Mouse (Mus musculus): ENCODE results near the gene Gch1. TPM values are rescaled to one million over a fixed set of nuclear protein-coding genes. Genes with fewer than 3 reads are reported as not detected.

The Gch1 gene
- polyA plus RNA-seq, 2 experiments = 0.99 to 1.3 TPM

DNA sequence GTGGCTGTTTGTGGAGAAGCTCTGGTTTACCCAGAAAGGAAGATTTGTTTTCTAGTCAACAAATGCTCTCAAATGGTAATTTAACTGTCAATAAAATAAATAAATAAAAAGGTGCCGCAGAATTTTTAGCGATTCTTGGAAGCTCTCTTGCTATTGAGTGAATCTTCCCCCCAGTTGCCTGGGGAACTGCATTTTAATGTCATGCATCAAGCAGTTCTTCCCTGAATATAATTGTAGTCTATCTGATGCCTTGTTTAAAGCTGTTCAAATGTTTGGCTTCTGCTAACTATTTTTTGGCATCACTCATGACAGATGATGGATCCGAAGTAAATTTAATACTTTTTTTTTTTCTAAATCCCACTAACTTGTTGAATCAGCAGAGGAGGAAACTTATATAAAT, 8.1 kb upstream of the Gch1 start:
- no peak for TF ChIP-seq POLR2A (IDR thresholded peaks at IDR 0.05; ENCODE audit: borderline replicate concordance, extremely low read depth, insufficient read depth, insufficient read length)

DNA sequence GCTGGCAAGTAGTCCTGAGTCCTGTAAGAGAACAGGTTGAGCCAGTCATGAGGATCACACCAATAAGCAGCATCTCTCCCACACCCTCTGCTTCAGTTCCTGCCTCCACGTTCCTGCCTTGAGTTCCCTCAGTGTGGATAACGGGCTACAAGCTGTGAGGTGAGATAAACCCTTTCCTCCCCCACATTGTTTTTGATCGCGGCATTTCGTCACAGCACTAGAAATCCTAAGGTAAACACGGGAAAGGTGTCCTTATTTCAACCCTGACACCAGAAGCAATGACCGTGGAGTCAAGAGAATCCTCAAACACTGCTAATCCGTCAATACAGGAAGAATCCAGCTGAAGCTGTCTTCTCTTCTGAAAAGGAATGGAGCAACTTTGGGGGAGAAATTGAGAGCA, 7.5 kb upstream of the Gch1 start:
- H3K4me2 ChIP-seq (replicated peaks; ENCODE audit: low read depth, low read length, severe bottlenecking) = no peak overlapping the region
- no peak overlapping the region for H3K27ac ChIP-seq (replicated peaks; ENCODE audit: low read depth, low read length)
- no peak overlapping the region for H3K4me3 ChIP-seq (replicated peaks; ENCODE audit: low read length)
- no peaks in the 10 kb centered on the region for H3K9me3 ChIP-seq (ENCODE audit: control insufficient read depth, low read length)
- H3K36me3 ChIP-seq (ENCODE audit: control insufficient read depth, insufficient read depth, low read length) = no peaks in the 10 kb centered on the region
- WGBS = 82% methylated on average over 8 of the region's 8 CpGs
- H3K27me3 ChIP-seq (ENCODE audit: control insufficient read depth, insufficient read depth, low read length) = no peaks in the 10 kb centered on the region
- no peak overlapping the region for H3K9ac ChIP-seq (ENCODE audit: low read depth, low read length, severe bottlenecking)
- no peaks in the 10 kb centered on the region; the same call in 1 of the 2 replicates for H3K4me1 ChIP-seq (ENCODE audit: control insufficient read depth, insufficient read depth, low read length)
- no peak for ATAC-seq (ENCODE audit: low FRiP score, low read depth)
- no peak for DNase-seq (ENCODE audit: low spot score)
- no peak for TF ChIP-seq POLR2A (IDR thresholded peaks at IDR 0.05; ENCODE audit: borderline replicate concordance, extremely low read depth, insufficient read depth, insufficient read length)

More for the DNA sequence above, 8.1 kb upstream of the Gch1 start:
- H3K9ac ChIP-seq (ENCODE audit: low read depth, low read length, severe bottlenecking) = no peak overlapping the region
- ATAC-seq (ENCODE audit: low FRiP score, low read depth) (no peak), DNase-seq (ENCODE audit: low spot score) (no peak)
- H3K4me2 ChIP-seq (replicated peaks; ENCODE audit: low read depth, low read length, severe bottlenecking) = no peak overlapping the region
- no peak overlapping the region for H3K4me3 ChIP-seq (replicated peaks; ENCODE audit: low read length)
- no peaks in the 10 kb centered on the region for H3K9me3 ChIP-seq (ENCODE audit: control insufficient read depth, low read length)
- no peaks in the 10 kb centered on the region for H3K36me3 ChIP-seq (ENCODE audit: control insufficient read depth, insufficient read depth, low read length)
- H3K27me3 ChIP-seq (ENCODE audit: control insufficient read depth, insufficient read depth, low read length) = no peaks in the 10 kb centered on the region
- no peaks in the 10 kb centered on the region; the same call in 1 of the 2 replicates for H3K4me1 ChIP-seq (ENCODE audit: control insufficient read depth, insufficient read depth, low read length)
- WGBS = 91% methylated on average over 3 of the region's 3 CpGs
- H3K27ac ChIP-seq (replicated peaks; ENCODE audit: low read depth, low read length) = no peak overlapping the region

DNA sequence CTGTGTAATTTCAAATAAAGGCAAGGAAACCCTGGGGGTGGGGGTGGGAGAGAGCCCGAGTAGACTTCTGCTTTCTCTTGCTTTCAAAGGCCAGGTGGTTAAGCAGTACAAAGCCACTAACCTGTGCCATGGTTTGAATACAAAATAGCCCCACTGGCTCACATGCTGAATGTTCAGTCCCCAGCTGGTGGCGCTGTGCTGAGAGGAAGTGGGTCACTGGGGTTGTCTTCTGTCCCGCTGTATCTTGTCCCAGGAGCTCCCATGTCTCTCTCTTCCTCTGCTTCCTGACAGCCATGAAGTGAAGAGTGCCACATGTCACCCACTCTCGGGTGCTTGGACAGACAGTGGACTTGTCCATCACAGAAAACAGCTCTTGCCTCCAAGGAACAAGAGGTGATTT, 4.9 kb upstream of the Gch1 start:
- H3K4me1 ChIP-seq (ENCODE audit: control insufficient read depth, insufficient read depth, low read length) = no peaks in the 10 kb centered on the region; the same call in 1 of the 2 replicates
- DNase-seq (ENCODE audit: low spot score) = no peak
- WGBS = 42% methylated on average over 4 of the region's 4 CpGs
- H3K36me3 ChIP-seq (ENCODE audit: control insufficient read depth, insufficient read depth, low read length) = no peaks in the 10 kb centered on the region
- no peaks in the 10 kb centered on the region for H3K9me3 ChIP-seq (ENCODE audit: control insufficient read depth, low read length)
- no peak overlapping the region for H3K4me3 ChIP-seq (replicated peaks; ENCODE audit: low read length)
- H3K27me3 ChIP-seq (ENCODE audit: control insufficient read depth, insufficient read depth, low read length) = no peaks in the 10 kb centered on the region
- no peak for ATAC-seq (ENCODE audit: low FRiP score, low read depth)
- no peak overlapping the region for H3K4me2 ChIP-seq (replicated peaks; ENCODE audit: low read depth, low read length, severe bottlenecking)
- no peak for TF ChIP-seq POLR2A (IDR thresholded peaks at IDR 0.05; ENCODE audit: borderline replicate concordance, extremely low read depth, insufficient read depth, insufficient read length)
- no peak overlapping the region for H3K9ac ChIP-seq (ENCODE audit: low read depth, low read length, severe bottlenecking)
- H3K27ac ChIP-seq (replicated peaks; ENCODE audit: low read depth, low read length) = no peak overlapping the region

DNA sequence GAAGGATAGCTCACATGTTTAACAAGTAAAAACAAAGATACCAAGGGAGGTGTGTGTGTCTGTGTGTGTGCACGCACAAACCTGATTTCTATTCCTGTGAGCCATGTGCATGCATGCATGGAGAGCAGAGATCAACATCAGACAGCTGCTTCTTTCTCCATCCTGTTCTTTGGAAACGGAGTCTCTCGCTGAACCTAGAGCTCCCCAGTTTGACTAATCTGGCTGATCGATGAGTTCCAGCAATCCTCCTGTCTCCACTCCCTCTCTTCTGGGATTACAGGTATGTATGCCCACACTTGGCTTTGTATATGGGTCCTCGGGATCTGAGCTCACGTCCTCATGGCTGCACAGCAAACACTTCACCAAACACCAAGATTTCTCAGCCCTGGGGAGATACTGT, 4.3 kb upstream of the Gch1 start:
- no peak for DNase-seq (ENCODE audit: low spot score)
- 80% methylated on average over 6 of the region's 6 CpGs for WGBS
- H3K4me1 ChIP-seq (ENCODE audit: control insufficient read depth, insufficient read depth, low read length) = peaks cover 2% of the 10 kb centered on the region; the same call in 1 of the 2 replicates
- H3K9ac ChIP-seq (ENCODE audit: low read depth, low read length, severe bottlenecking) = no peak overlapping the region
- TF ChIP-seq POLR2A (IDR thresholded peaks at IDR 0.05; ENCODE audit: borderline replicate concordance, extremely low read depth, insufficient read depth, insufficient read length) = no peak
- ATAC-seq (ENCODE audit: low FRiP score, low read depth) = no peak
- H3K9me3 ChIP-seq (ENCODE audit: control insufficient read depth, low read length) = no peaks in the 10 kb centered on the region
- no peak overlapping the region for H3K4me3 ChIP-seq (replicated peaks; ENCODE audit: low read length)
- no peak overlapping the region for H3K4me2 ChIP-seq (replicated peaks; ENCODE audit: low read depth, low read length, severe bottlenecking)
- H3K27me3 ChIP-seq (ENCODE audit: control insufficient read depth, insufficient read depth, low read length) = peaks cover 4% of the 10 kb centered on the region; the same call in 1 of the 2 replicates
- no peaks in the 10 kb centered on the region for H3K36me3 ChIP-seq (ENCODE audit: control insufficient read depth, insufficient read depth, low read length)
- no peak overlapping the region for H3K27ac ChIP-seq (replicated peaks; ENCODE audit: low read depth, low read length)

DNA sequence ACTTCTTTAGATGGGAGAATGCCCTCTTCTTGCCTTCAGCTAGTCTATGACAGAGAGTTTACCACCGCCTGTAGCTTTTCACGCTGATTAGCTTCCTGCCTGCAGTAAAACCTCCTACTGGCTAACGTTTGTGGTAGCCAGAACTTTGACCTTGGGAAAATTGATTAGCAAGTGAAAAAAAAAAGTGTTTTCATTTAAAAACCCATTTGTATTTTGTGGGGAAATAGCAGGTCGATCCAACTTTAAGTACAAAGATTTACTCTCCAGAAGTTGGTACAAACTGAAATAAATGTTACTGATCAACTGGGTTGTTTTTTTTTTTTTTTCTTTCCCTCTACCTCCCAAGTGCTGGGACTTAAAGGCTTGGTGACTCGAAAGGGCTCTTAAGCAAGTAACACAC, 2.6 kb upstream of the Gch1 start:
- Histone ChIP-seq H3K36me3 (ENCODE audit: control insufficient read depth, insufficient read depth, low read length) (no peaks in the 10 kb centered on the region), H3K27ac (replicated peaks; ENCODE audit: low read depth, low read length) (no peak overlapping the region), H3K4me3 (replicated peaks; ENCODE audit: low read length) (no peak overlapping the region), H3K9ac (ENCODE audit: low read depth, low read length, severe bottlenecking) (no peak overlapping the region), H3K27me3 (ENCODE audit: control insufficient read depth, insufficient read depth, low read length) (peaks cover 10% of the 10 kb centered on the region; the same call in 1 of the 2 replicates), H3K4me2 (replicated peaks; ENCODE audit: low read depth, low read length, severe bottlenecking) (no peak overlapping the region), H3K9me3 (ENCODE audit: control insufficient read depth, low read length) (no peaks in the 10 kb centered on the region), H3K4me1 (ENCODE audit: control insufficient read depth, insufficient read depth, low read length) (peaks cover 5% of the 10 kb centered on the region; the same call in 1 of the 2 replicates)
- ATAC-seq (ENCODE audit: low FRiP score, low read depth) = no peak
- TF ChIP-seq POLR2A (IDR thresholded peaks at IDR 0.05; ENCODE audit: borderline replicate concordance, extremely low read depth, insufficient read depth, insufficient read length) = no peak
- 39% methylated on average over 5 of the region's 5 CpGs for WGBS
- DNase-seq (ENCODE audit: low spot score) = no peak

DNA sequence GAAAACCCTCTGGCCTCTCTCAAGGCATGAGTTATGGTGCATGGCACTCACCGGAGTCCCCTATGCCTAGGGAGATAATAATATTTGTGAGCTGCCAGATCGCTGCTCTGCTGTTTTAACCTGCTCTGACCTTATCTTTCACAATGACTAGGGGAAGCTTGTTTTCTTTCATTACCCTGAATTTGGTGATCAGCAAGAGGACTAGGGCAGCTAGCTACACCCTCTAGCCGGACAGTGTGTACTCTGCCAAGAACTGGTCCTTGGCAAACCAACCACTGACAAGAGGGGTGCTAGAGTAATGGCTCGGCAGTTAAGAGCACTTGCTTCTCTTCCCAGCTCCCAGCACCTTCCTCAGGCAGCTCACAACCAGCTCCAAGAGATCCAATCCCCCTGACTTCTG, 1.4 kb upstream of the Gch1 start:
- no peaks in the 10 kb centered on the region for H3K36me3 ChIP-seq (ENCODE audit: control insufficient read depth, insufficient read depth, low read length)
- H3K4me3 ChIP-seq (replicated peaks; ENCODE audit: low read length) = no peak overlapping the region
- no peak overlapping the region for H3K4me2 ChIP-seq (replicated peaks; ENCODE audit: low read depth, low read length, severe bottlenecking)
- no peak for TF ChIP-seq POLR2A (IDR thresholded peaks at IDR 0.05; ENCODE audit: borderline replicate concordance, extremely low read depth, insufficient read depth, insufficient read length)
- H3K4me1 ChIP-seq (ENCODE audit: control insufficient read depth, insufficient read depth, low read length) = peaks cover 5% of the 10 kb centered on the region; the same call in 1 of the 2 replicates
- no peaks in the 10 kb centered on the region for H3K9me3 ChIP-seq (ENCODE audit: control insufficient read depth, low read length)
- 77% methylated on average over 4 of the region's 4 CpGs for WGBS
- no peak overlapping the region for H3K27ac ChIP-seq (replicated peaks; ENCODE audit: low read depth, low read length)
- H3K27me3 ChIP-seq (ENCODE audit: control insufficient read depth, insufficient read depth, low read length) = peaks cover 10% of the 10 kb centered on the region; the same call in 1 of the 2 replicates
- no peak for ATAC-seq (ENCODE audit: low FRiP score, low read depth)
- no peak overlapping the region for H3K9ac ChIP-seq (ENCODE audit: low read depth, low read length, severe bottlenecking)
- DNase-seq (ENCODE audit: low spot score) = no peak

Data from limb, embryonic 14.5 days (tissue).